In genomic region chr4:142238041-142238440, GRCm38 (mm10) we compare ENCODE assay signal across 8 mouse cellular contexts. TPM values are rescaled to one million over a fixed set of nuclear protein-coding genes. Genes with fewer than 3 reads are reported as not detected.
DNase-seq lines count a peak whose midpoint lies in the region; ATAC-seq and TF ChIP-seq lines count a peak whose summit lies in the region.

No protein-coding gene starts in this region.

- no peak for ATAC-seq in erythroblast, adult 5-6 weeks (replicated peaks; ENCODE audit: low FRiP score, poor library complexity, severe bottlenecking)
- ATAC-seq in embryonic facial prominence, embryonic 15.5 days (ENCODE audit: insufficient number of reproducible peaks, low FRiP score, low TSS enrichment, low read depth): no peak
- ATAC-seq in hindbrain, embryonic 11.5 days (ENCODE audit: low FRiP score): no peak
- ATAC-seq in limb, embryonic 14.5 days (ENCODE audit: low FRiP score, low read depth): no peak
- ATAC-seq in neural tube, embryonic 14.5 days (ENCODE audit: low read depth): no peak

- H3K4me2 ChIP-seq in embryonic facial prominence, embryonic 15.5 days (replicated peaks): peak overlapping the region; percentile 94
- H3K4me2 ChIP-seq in hindbrain, embryonic 11.5 days (replicated peaks; ENCODE audit: low read depth, low read length): peak overlapping the region; percentile 97
- peak overlapping the region; percentile 95 for H3K4me2 ChIP-seq in limb, embryonic 14.5 days (replicated peaks; ENCODE audit: low read depth, low read length, severe bottlenecking)
- peak overlapping the region; percentile 98 for H3K4me2 ChIP-seq in neural tube, embryonic 14.5 days (ENCODE audit: low read depth, low read length)

- no peak for DNase-seq in hindbrain, embryonic 11.5 days (ENCODE audit: low spot score)
- DNase-seq in limb, embryonic 14.5 days (ENCODE audit: low spot score): no peak
- no peak for DNase-seq in ovary, postnatal 36 days (ENCODE audit: low spot score)
- no peak for DNase-seq in frontal cortex, postnatal 10 days (ENCODE audit: low spot score in 2 of 2)

- H3K4me3 ChIP-seq in erythroblast, embryonic 14.5 days (replicated peaks): peak overlapping the region; percentile 57
- peak overlapping the region; percentile 70 for H3K4me3 ChIP-seq in embryonic facial prominence, embryonic 15.5 days (replicated peaks)
- peak overlapping the region; percentile 68; the same call in 1 of the 2 replicates for H3K4me3 ChIP-seq in hindbrain, embryonic 11.5 days (ENCODE audit: low read depth, low read length)
- peak overlapping the region; percentile 73 for H3K4me3 ChIP-seq in limb, embryonic 14.5 days (replicated peaks; ENCODE audit: low read length)
- H3K4me3 ChIP-seq in neural tube, embryonic 14.5 days (ENCODE audit: low read depth, low read length): peak overlapping the region; percentile 53

- no peaks in the 10 kb centered on the region for H3K36me3 ChIP-seq in erythroblast, embryonic 14.5 days (ENCODE audit: control insufficient read depth)
- H3K36me3 ChIP-seq in embryonic facial prominence, embryonic 15.5 days: no peaks in the 10 kb centered on the region
- H3K36me3 ChIP-seq in hindbrain, embryonic 11.5 days (ENCODE audit: control insufficient read depth, insufficient read depth, low read length): no peaks in the 10 kb centered on the region
- H3K36me3 ChIP-seq in limb, embryonic 14.5 days (ENCODE audit: control insufficient read depth, insufficient read depth, low read length): no peaks in the 10 kb centered on the region
- no peaks in the 10 kb centered on the region for H3K36me3 ChIP-seq in neural tube, embryonic 14.5 days (ENCODE audit: control insufficient read depth, insufficient read depth, low read length)

- H3K27ac ChIP-seq in embryonic facial prominence, embryonic 15.5 days (replicated peaks): no peak overlapping the region
- no peak overlapping the region for H3K27ac ChIP-seq in hindbrain, embryonic 11.5 days (ENCODE audit: low read depth, low read length)
- H3K27ac ChIP-seq in limb, embryonic 14.5 days (replicated peaks; ENCODE audit: low read depth, low read length): no peak overlapping the region
- H3K27ac ChIP-seq in neural tube, embryonic 14.5 days (ENCODE audit: low read depth, low read length): no peak overlapping the region

- no peaks in the 10 kb centered on the region for H3K9me3 ChIP-seq in erythroblast, embryonic 14.5 days (ENCODE audit: control insufficient read depth, low read length)
- H3K9me3 ChIP-seq in embryonic facial prominence, embryonic 15.5 days (replicated peaks): no peaks in the 10 kb centered on the region
- H3K9me3 ChIP-seq in hindbrain, embryonic 11.5 days (ENCODE audit: control insufficient read depth, low read length): no peaks in the 10 kb centered on the region
- no peaks in the 10 kb centered on the region for H3K9me3 ChIP-seq in limb, embryonic 14.5 days (ENCODE audit: control insufficient read depth, low read length)
- no peaks in the 10 kb centered on the region for H3K9me3 ChIP-seq in neural tube, embryonic 14.5 days (ENCODE audit: control insufficient read depth, low read length)

- peak overlapping the region; percentile 74; the same call in 1 of the 2 replicates for H3K9ac ChIP-seq in embryonic facial prominence, embryonic 15.5 days
- H3K9ac ChIP-seq in hindbrain, embryonic 11.5 days (ENCODE audit: low read depth, low read length): no peak overlapping the region
- H3K9ac ChIP-seq in limb, embryonic 14.5 days (ENCODE audit: low read depth, low read length, severe bottlenecking): peak overlapping the region; percentile 74
- H3K9ac ChIP-seq in neural tube, embryonic 14.5 days (replicated peaks; ENCODE audit: low read depth, low read length): no peak overlapping the region

- 6% methylated on average over 14 of the region's 14 CpGs for WGBS in embryonic facial prominence, embryonic 15.5 days
- WGBS in hindbrain, embryonic 11.5 days: 22% methylated on average over 14 of the region's 14 CpGs
- WGBS in limb, embryonic 14.5 days: 14% methylated on average over 14 of the region's 14 CpGs
- WGBS in neural tube, embryonic 14.5 days: 26% methylated on average over 14 of the region's 14 CpGs

- peaks cover 12% of the 10 kb centered on the region for H3K4me1 ChIP-seq in erythroblast, embryonic 14.5 days (ENCODE audit: control insufficient read depth)
- H3K4me1 ChIP-seq in embryonic facial prominence, embryonic 15.5 days: peaks cover 56% of the 10 kb centered on the region
- H3K4me1 ChIP-seq in hindbrain, embryonic 11.5 days (replicated peaks; ENCODE audit: control insufficient read depth, insufficient read depth, low read length): peaks cover 8% of the 10 kb centered on the region
- H3K4me1 ChIP-seq in limb, embryonic 14.5 days (ENCODE audit: control insufficient read depth, insufficient read depth, low read length): peaks cover 34% of the 10 kb centered on the region
- peaks cover 13% of the 10 kb centered on the region for H3K4me1 ChIP-seq in neural tube, embryonic 14.5 days (ENCODE audit: control insufficient read depth, insufficient read depth, low read length)

- TF ChIP-seq POLR2A in limb, embryonic 14.5 days (IDR thresholded peaks at IDR 0.05; ENCODE audit: borderline replicate concordance, extremely low read depth, insufficient read depth, insufficient read length): no peak

- H3K27me3 ChIP-seq in erythroblast, embryonic 14.5 days (ENCODE audit: control insufficient read depth): peaks cover 23% of the 10 kb centered on the region
- H3K27me3 ChIP-seq in embryonic facial prominence, embryonic 15.5 days: no peaks in the 10 kb centered on the region
- no peaks in the 10 kb centered on the region for H3K27me3 ChIP-seq in hindbrain, embryonic 11.5 days (ENCODE audit: control insufficient read depth, insufficient read depth, low read length)
- no peaks in the 10 kb centered on the region for H3K27me3 ChIP-seq in limb, embryonic 14.5 days (ENCODE audit: control insufficient read depth, insufficient read depth, low read length)
- H3K27me3 ChIP-seq in neural tube, embryonic 14.5 days (ENCODE audit: control insufficient read depth, insufficient read depth, low read length): no peaks in the 10 kb centered on the region

RNA-seq across cellular contexts. Expression of gene Kazn, which starts 1.2 kb away (rescaled TPM):
- polyA plus RNA-seq in erythroblast, embryonic 14.5 days (2012): 0.05 TPM in 1 of 2 replicates, not detected in the other
- not detected in 2 replicates for total RNA-seq in erythroblast, adult 5-6 weeks (2015; ENCODE audit: low replicate concordance)
- not detected in 2 replicates for total RNA-seq in erythroblast, adult 5-6 weeks (2017; ENCODE audit: low replicate concordance)
- polyA plus RNA-seq in embryonic facial prominence, embryonic 15.5 days (2015; fragmentation: Nextera tagmentation; extraction: Ambion mirVana): 16.4 and 17.3 TPM in 2 replicates
- polyA plus RNA-seq in hindbrain, embryonic 11.5 days (2014; fragmentation: Nextera tagmentation; extraction: Ambion mirVana): 11.3 and 11.8 TPM in 2 replicates
- polyA plus RNA-seq in limb, embryonic 14.5 days (2012; rRNA removed): 31.3 and 43.4 TPM in 2 replicates
- polyA plus RNA-seq in limb, embryonic 14.5 days (2014; fragmentation: Nextera tagmentation; extraction: Ambion mirVana): 12.7 and 14.0 TPM in 2 replicates
- polyA plus RNA-seq in neural tube, embryonic 14.5 days (2014; fragmentation: Nextera tagmentation; extraction: Ambion mirVana): 17.9 and 20.5 TPM in 2 replicates

Comparison
In these comparisons a context has a peak if more than half of its experiments do, and no peak if none do; other contexts are left out.
1. H3K9ac ChIP-seq: peak in embryonic facial prominence, embryonic 15.5 days (single experiment) and limb, embryonic 14.5 days (single experiment); none in hindbrain, embryonic 11.5 days (single experiment) and neural tube, embryonic 14.5 days (single experiment).
2. RNA of gene Kazn, which starts 1.2 kb away (polyA plus RNA-seq): 12.7 to 43.4 TPM in limb, embryonic 14.5 days, 17.9 to 20.5 TPM in neural tube, embryonic 14.5 days, 16.4 to 17.3 TPM in embryonic facial prominence, embryonic 15.5 days and 11.3 to 11.8 TPM in hindbrain, embryonic 11.5 days; 0.05 TPM in erythroblast, embryonic 14.5 days; every median in the first group is over 10 times any median in the second.
3. Peak in every context shown above with its lines, with median percentiles within 50 percentile points of each other: H3K4me3 ChIP-seq and H3K4me2 ChIP-seq.